Mouse (Mus musculus) c-Kit-positive CD71-negative TER-119-negative erythroid progenitor cells, embryonic 14.5 days (primary cell): ENCODE measurements around the gene Ddn.
"Not testable (repeated sequence)": the region's sequence is repeated elsewhere in the genome, so short reads cannot be mapped to it uniquely, and the experiment has no call there.

Experiments
- DNase-seq: peaks from one replicate; pipeline ENCODE4 v3.0.0-alpha.2; 2013; ENCODE audit warnings: low read depth

Ddn gene

GRCm38 (mm10) chr15:98831684-98832035, 22.4 kb upstream of the Ddn start:
- DNase-seq = no peak

GRCm38 (mm10) chr15:98830736-98831683, 21.7 kb upstream of the Ddn start, which contains the start of gene Prkag1:
Gene Prkag1, minus strand, starts transcription at chr15:98831521.
- DNase-seq = peak; percentile 92

GRCm38 (mm10) chr15:98827611-98828011, 18.3 kb upstream of the Ddn start:
- DNase-seq = no peak

- DNase-seq = no peak
Measured at GRCm38 (mm10) chr15:98823434-98823833, 14.1 kb upstream of the Ddn start.

- DNase-seq = no peak
Measured at GRCm38 (mm10) chr15:98822147-98822546, 12.9 kb upstream of the Ddn start.

GRCm38 (mm10) chr15:98821403-98821802, 12.1 kb upstream of the Ddn start:
- no peak for DNase-seq

GRCm38 (mm10) chr15:98820937-98821336, 11.6 kb upstream of the Ddn start:
- no peak for DNase-seq

GRCm38 (mm10) chr15:98818171-98818570, 8.9 kb upstream of the Ddn start:
- no peak for DNase-seq

- no peak for DNase-seq
Measured at GRCm38 (mm10) chr15:98812741-98813424, 3.6 kb upstream of the Ddn start.

GRCm38 (mm10) chr15:98810212-98810611, 922 bp upstream of the Ddn start:
- not testable (repeated sequence) for DNase-seq

- no peak for DNase-seq
Measured at GRCm38 (mm10) chr15:98808651-98809134, 597 bp downstream of the Ddn start.

GRCm38 (mm10) chr15:98807895-98808650, 1.2 kb downstream of the Ddn start:
- DNase-seq = no peak

GRCm38 (mm10) chr15:98806809-98807770, 2.2 kb downstream of the Ddn start:
- DNase-seq = no peak

- no peak for DNase-seq
Measured at GRCm38 (mm10) chr15:98806071-98806808, 3.0 kb downstream of the Ddn start.

- no peak for DNase-seq
Measured at GRCm38 (mm10) chr15:98805324-98806040, 3.8 kb downstream of the Ddn start.

- peak; percentile 57 for DNase-seq
Measured at GRCm38 (mm10) chr15:98804054-98804453, 5.2 kb downstream of the Ddn start.

GRCm38 (mm10) chr15:98802926-98803325, 6.4 kb downstream of the Ddn start:
- DNase-seq = no peak

- peak; percentile 76 for DNase-seq
Measured at GRCm38 (mm10) chr15:98799396-98799795, 9.9 kb downstream of the Ddn start.

- no peak for DNase-seq
Measured at GRCm38 (mm10) chr15:98798903-98799302, 10.4 kb downstream of the Ddn start.
